Mouse (Mus musculus) C2C12 (cell line): ENCODE measurements around the gene Gprc5b. TPM values are rescaled to one million over a fixed set of nuclear protein-coding genes. Genes with fewer than 3 reads are reported as not detected.

ENCODE experiments used
- H3K27me3 ChIP-seq: one replicate; pipeline ENCODE4 v1.6.1; 2011; ENCODE audit not compliant: control insufficient read depth, insufficient read depth, insufficient read length
- H3K36me3 ChIP-seq: one replicate; pipeline ENCODE4 v1.6.1; 2011; ENCODE audit not compliant: control insufficient read depth, insufficient read depth
- H3K4me3 ChIP-seq: one replicate; pipeline ENCODE4 v1.5.1; 2011; ENCODE audit warnings: mild to moderate bottlenecking, control low read depth; ENCODE audit not compliant: poor library complexity, insufficient read depth, severe bottlenecking
- H3K79me2 ChIP-seq: one replicate; pipeline ENCODE4 v1.6.1; 2011; ENCODE audit not compliant: control insufficient read depth, insufficient read depth
- H3K79me3 ChIP-seq: one replicate; pipeline ENCODE4 v1.6.1; 2011; ENCODE audit warnings: low read depth, control low read depth
- H3ac ChIP-seq: one replicate; pipeline ENCODE3; 2011; ENCODE audit warnings: low read depth; ENCODE audit not compliant: control insufficient read depth, insufficient read length
- CEBPB ChIP-seq: IDR thresholded peaks from one replicate; pipeline ENCODE4 v1.6.1; 2011; ENCODE audit warnings: low read depth, mild to moderate bottlenecking, control low read depth, moderate library complexity
- CTCF ChIP-seq: IDR thresholded peaks from one replicate; pipeline ENCODE4 v1.5.1; 2011; ENCODE audit not compliant: control insufficient read depth, insufficient read depth, insufficient read length
- FOSL1 ChIP-seq: IDR thresholded peaks from one replicate; pipeline ENCODE4 v1.8.0; 2011; ENCODE audit warnings: mild to moderate bottlenecking, low read length; ENCODE audit not compliant: poor library complexity, insufficient read depth, severe bottlenecking
- MAX ChIP-seq: IDR thresholded peaks from one replicate; pipeline ENCODE4 v1.6.1; 2011; ENCODE audit warnings: mild to moderate bottlenecking, control low read depth
- MYOD1 ChIP-seq: IDR thresholded peaks from one replicate; pipeline ENCODE4 v1.6.1; 2011; ENCODE audit warnings: low read depth; ENCODE audit not compliant: control insufficient read depth, insufficient read length
- MYOG ChIP-seq: IDR thresholded peaks from one replicate; pipeline ENCODE4 v1.6.1; 2011; ENCODE audit not compliant: control insufficient read depth, insufficient read length; ENCODE audit errors: extremely low read depth
- USF1 ChIP-seq: IDR thresholded peaks from one replicate; pipeline ENCODE4 v1.6.1; 2011; ENCODE audit warnings: low read depth, mild to moderate bottlenecking, control low read depth, moderate library complexity
- polyA plus RNA-seq: library from polyadenylated mRNA; unstranded; fragments of >200 nt; fragmentation: generic; extraction: Trizol; gene quantifications from one replicate; pipeline ENCODE4 v1.2.1, GENCODE M21; 2012; ENCODE audit warnings: missing spikeins

Gene Gprc5b
- polyA plus RNA-seq, 1 experiment, result 31.3 TPM

DNA sequence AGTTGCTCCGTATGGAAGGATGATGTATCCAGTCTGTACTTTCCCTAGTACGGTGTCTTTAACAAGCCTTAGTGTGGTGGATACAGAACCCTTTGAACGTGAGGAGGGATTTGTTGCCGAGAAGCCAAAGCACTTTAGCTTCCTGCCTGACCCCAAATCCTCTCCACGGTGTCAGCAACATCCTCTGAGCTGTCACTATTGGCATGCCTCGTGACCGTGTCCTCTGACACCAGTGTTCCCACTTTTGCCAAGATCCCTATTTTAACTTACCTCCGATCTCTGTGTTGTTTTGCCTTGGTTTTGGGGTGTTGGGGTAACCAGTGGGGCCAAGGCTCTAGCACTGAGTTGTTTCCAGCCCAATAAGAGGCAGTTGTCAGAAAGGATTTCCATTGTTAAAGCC, 23.5 kb downstream of the Gprc5b start:
- Histone ChIP-seq H3K4me3 (no peak overlapping the region), H3K27me3 (no peaks in the 10 kb centered on the region), H3ac (no peak overlapping the region), H3K79me3 (no peaks in the 10 kb centered on the region), H3K36me3 (peaks cover 5% of the 10 kb centered on the region), H3K79me2 (no peaks in the 10 kb centered on the region)
- no peak for TF ChIP-seq CEBPB
- no peak for TF ChIP-seq FOSL1
- TF ChIP-seq MYOD1, result no peak
- TF ChIP-seq MYOG, result no peak
- no peak for TF ChIP-seq MAX
- no peak for TF ChIP-seq CTCF
- no peak for TF ChIP-seq USF1

DNA sequence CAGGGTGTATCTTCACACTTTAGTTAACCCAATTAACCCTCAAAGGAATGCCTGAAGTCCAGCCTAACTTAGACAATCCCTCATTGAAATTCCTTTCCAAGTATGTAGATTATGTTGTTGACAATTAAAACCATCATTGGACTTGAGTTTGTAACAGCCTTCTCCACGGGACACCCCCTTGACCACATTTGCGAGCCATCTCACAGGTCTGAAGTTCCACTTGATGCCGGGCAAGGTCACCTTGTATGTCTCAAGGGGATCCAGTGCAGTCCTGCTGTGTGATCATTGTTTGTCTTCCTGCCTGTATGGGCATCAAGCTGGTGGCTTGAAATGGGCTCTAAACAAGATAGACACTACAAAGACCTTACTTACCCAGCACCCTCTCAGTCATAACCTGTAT, 26.1 kb downstream of the Gprc5b start:
- Histone ChIP-seq H3K36me3 (no peaks in the 10 kb centered on the region), H3K27me3 (no peaks in the 10 kb centered on the region), H3K79me3 (no peaks in the 10 kb centered on the region), H3K4me3 (no peak overlapping the region), H3ac (no peak overlapping the region), H3K79me2 (no peaks in the 10 kb centered on the region)
- TF ChIP-seq CTCF (no peak), FOSL1 (no peak), CEBPB (no peak)

DNA sequence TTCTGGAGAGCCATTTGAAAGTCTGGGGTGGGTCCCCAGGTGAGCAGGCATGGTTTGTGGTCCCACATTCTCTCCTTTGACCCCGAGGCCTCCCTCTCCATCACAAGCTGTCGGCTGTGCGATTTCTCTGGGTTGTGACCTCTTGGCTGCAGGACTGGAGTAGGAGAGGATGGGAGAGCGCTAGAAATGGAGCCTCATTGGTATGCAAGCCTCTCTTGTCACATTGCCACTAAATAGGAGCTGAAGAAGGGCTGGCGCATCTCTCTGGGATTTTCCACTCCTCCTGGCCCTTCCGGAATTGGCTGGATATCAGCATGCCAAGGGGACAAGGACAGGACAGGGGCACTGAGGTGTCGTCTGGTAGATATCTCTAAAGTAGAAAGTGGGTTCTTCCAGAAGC, 29.8 kb downstream of the Gprc5b start:
- Histone ChIP-seq H3ac (no peak overlapping the region), H3K27me3 (no peaks in the 10 kb centered on the region), H3K36me3 (no peaks in the 10 kb centered on the region), H3K4me3 (no peak overlapping the region), H3K79me3 (no peaks in the 10 kb centered on the region), H3K79me2 (no peaks in the 10 kb centered on the region)
- TF ChIP-seq FOSL1 (no peak), CTCF (no peak), MYOD1 (no peak), USF1 (no peak), MAX (no peak), CEBPB (no peak), MYOG (no peak)

DNA sequence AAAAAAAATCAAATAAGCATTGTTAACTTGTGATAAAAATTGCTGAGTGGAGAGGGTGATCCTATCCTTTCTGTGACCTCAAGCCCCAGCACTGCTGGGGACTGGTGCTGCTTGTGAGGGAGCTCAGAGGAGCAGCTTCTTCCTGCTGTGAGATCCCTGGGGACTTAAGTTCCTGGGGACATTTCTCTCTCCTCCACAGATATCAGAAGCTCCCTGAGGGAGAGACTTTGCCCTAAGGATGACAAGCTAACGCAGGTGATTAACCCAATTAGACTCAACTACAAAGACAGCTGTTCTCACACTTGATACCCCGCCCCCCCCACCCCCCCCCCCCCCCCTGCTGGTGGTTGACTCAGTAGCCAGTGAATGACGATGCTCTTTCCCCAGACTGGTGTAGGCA, 30.2 kb downstream of the Gprc5b start:
- TF ChIP-seq MYOD1, result no peak
- TF ChIP-seq USF1, result no peak
- TF ChIP-seq FOSL1, result no peak
- TF ChIP-seq CEBPB, result no peak
- H3K79me2 ChIP-seq, result no peaks in the 10 kb centered on the region
- no peak overlapping the region for H3ac ChIP-seq
- no peaks in the 10 kb centered on the region for H3K79me3 ChIP-seq
- H3K4me3 ChIP-seq, result no peak overlapping the region
- no peaks in the 10 kb centered on the region for H3K27me3 ChIP-seq
- no peaks in the 10 kb centered on the region for H3K36me3 ChIP-seq

DNA sequence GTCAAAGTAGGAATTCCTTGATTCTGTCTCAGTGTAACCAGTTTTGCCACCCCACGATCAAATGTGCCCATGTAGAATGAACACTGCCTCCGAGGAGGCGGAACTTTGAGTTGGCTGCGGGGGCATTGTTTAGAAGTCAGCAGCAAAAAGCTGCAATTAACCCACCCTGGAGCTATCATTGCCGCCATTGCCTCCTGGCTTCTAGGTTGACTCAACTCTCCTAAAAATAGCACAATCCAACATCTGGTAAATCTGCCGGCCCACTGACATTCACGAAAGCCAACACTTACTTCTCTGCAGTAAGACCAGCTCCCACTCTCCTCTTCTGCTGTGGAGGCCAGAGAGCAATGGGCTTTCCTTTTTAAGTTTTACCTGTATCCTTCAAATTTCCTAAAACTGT, 35.8 kb downstream of the Gprc5b start:
- no peak overlapping the region for H3ac ChIP-seq
- H3K27me3 ChIP-seq, result no peaks in the 10 kb centered on the region
- TF ChIP-seq CTCF (no peak), CEBPB (no peak), MYOD1 (no peak), MYOG (no peak), MAX (no peak), USF1 (no peak), FOSL1 (no peak)
- no peak overlapping the region for H3K4me3 ChIP-seq
- H3K36me3 ChIP-seq, result no peaks in the 10 kb centered on the region
- no peaks in the 10 kb centered on the region for H3K79me3 ChIP-seq
- H3K79me2 ChIP-seq, result no peaks in the 10 kb centered on the region

DNA sequence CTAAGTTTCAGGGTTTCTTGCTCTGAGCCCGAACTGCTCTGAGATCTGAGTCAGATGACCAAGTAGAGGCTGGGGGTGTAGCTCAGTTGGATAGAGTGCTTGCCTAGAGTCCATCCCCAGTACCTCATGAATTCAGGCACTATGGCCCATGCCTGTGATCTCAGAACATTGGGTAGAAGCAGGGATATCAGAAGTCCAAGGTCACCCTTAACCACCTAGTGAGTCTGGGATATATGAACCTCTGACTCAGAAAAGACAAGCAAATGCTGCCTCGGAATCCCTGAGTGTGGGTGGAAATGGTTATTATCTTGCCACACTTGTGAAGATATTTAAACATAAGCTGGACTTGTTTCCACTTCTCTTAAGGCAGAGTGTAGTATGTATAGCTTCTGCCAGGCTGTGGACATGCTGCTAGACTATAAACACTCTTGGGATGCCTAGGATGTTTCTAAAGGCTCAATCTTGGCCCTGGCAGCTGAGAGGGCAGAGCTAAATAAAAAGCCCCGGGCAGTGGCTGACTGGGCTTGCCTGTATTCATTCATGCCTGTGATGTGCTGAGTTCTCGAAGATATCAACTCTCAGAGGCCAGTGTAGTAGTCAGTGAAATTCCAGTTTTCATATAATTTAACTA, 38.3 kb downstream of the Gprc5b start:
- no peak overlapping the region for H3K4me3 ChIP-seq
- no peaks in the 10 kb centered on the region for H3K79me2 ChIP-seq
- H3K79me3 ChIP-seq, result no peaks in the 10 kb centered on the region
- H3K27me3 ChIP-seq, result no peaks in the 10 kb centered on the region
- H3ac ChIP-seq, result no peak overlapping the region
- TF ChIP-seq MYOD1 (no peak), USF1 (no peak), MYOG (no peak), MAX (no peak), CEBPB (no peak), CTCF (no peak), FOSL1 (no peak)
- H3K36me3 ChIP-seq, result no peaks in the 10 kb centered on the region
